Mouse (Mus musculus): ENCODE results near the gene Tiam1.

Tiam1 gene

GRCm38 (mm10) chr16:90047841-90048240 is 95.7 kb downstream of the Tiam1 start:
- DNase-seq (ENCODE audit: low spot score) = no peak

- peak; percentile 34 for DNase-seq (ENCODE audit: low spot score)
Measured at GRCm38 (mm10) chr16:90046494-90047158, 96.9 kb downstream of the Tiam1 start.

GRCm38 (mm10) chr16:90045611-90046010 is 98.0 kb downstream of the Tiam1 start:
- DNase-seq (ENCODE audit: low spot score) = no peak

- DNase-seq (ENCODE audit: low spot score) = no peak
Measured at GRCm38 (mm10) chr16:90044004-90044754, 99.4 kb downstream of the Tiam1 start.

- no peak for DNase-seq (ENCODE audit: low spot score)
Measured at GRCm38 (mm10) chr16:90042874-90043273, 100.7 kb downstream of the Tiam1 start.

GRCm38 (mm10) chr16:90042386-90042785 is 101.2 kb downstream of the Tiam1 start:
- DNase-seq (ENCODE audit: low spot score) = no peak

- DNase-seq (ENCODE audit: low spot score) = no peak
Measured at GRCm38 (mm10) chr16:90040771-90041364, 102.7 kb downstream of the Tiam1 start.

GRCm38 (mm10) chr16:90035595-90036110 is 107.9 kb downstream of the Tiam1 start:
- DNase-seq (ENCODE audit: low spot score) = no peak

- no peak for DNase-seq (ENCODE audit: low spot score)
Measured at GRCm38 (mm10) chr16:90030355-90030754, 113.2 kb downstream of the Tiam1 start.

- DNase-seq (ENCODE audit: low spot score) = no peak
Measured at GRCm38 (mm10) chr16:90027886-90028285, 115.7 kb downstream of the Tiam1 start.

GRCm38 (mm10) chr16:90025526-90026172 is 117.9 kb downstream of the Tiam1 start:
- no peak for DNase-seq (ENCODE audit: low spot score)

GRCm38 (mm10) chr16:90023665-90024010 is 119.9 kb downstream of the Tiam1 start:
- DNase-seq (ENCODE audit: low spot score) = no peak

- no peak for DNase-seq (ENCODE audit: low spot score)
Measured at GRCm38 (mm10) chr16:90022932-90023664, 120.5 kb downstream of the Tiam1 start.

GRCm38 (mm10) chr16:90016046-90016445 is 127.5 kb downstream of the Tiam1 start:
- DNase-seq (ENCODE audit: low spot score) = no peak

- peak; percentile 17 for DNase-seq (ENCODE audit: low spot score)
Measured at GRCm38 (mm10) chr16:90014596-90014995, 129.0 kb downstream of the Tiam1 start.

- DNase-seq (ENCODE audit: low spot score) = no peak
Measured at GRCm38 (mm10) chr16:90011521-90012181, 131.9 kb downstream of the Tiam1 start.

GRCm38 (mm10) chr16:90008504-90008903 is 135.1 kb downstream of the Tiam1 start:
- DNase-seq (ENCODE audit: low spot score) = no peak

GRCm38 (mm10) chr16:90007391-90007977 is 136.1 kb downstream of the Tiam1 start:
- no peak for DNase-seq (ENCODE audit: low spot score)

GRCm38 (mm10) chr16:90003556-90003955 is 140.0 kb downstream of the Tiam1 start:
- DNase-seq (ENCODE audit: low spot score) = no peak

GRCm38 (mm10) chr16:89995155-89995554 is 148.4 kb downstream of the Tiam1 start:
- DNase-seq (ENCODE audit: low spot score) = no peak

All from ovary, postnatal 14 days (tissue).